Mouse (Mus musculus): ENCODE results near the gene Rab33b. TPM values are rescaled to one million over a fixed set of nuclear protein-coding genes. Genes with fewer than 3 reads are reported as not detected.

Rab33b gene
- total RNA-seq, 2 experiments from 2014 or later = 22.8 to 25.4 TPM

DNA sequence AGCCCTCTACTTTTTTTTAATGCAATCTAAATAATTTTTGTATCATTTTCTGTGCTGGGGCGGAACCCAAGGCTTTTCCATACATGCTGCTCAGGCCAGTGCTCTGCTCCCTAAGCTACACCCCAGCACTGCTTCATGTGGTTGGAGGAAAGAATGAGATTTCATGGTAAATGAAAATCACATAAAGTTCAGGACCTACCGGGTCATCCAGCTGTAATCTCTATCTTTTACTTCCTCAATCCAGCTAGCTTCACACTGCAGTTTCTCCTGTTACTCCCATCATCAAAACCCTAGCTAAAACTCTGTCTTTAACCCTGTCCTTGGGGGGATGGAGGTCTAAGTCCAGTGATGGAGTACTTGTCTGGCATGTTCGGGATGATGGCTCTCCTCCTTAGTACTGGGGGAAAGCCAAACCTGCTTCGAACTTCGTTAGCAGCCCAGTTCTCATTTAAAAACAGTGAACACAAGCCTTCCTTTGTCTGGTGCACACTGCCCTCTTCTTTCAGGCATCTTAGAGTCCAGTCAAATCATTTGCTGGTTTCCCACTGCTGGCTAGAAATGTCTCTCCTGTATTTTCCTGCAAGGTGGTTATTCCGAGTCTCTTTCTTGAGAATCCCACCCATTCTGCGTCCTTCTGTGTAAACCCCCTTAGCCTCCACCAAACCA is 6.5 kb downstream of the Rab33b start:
- Histone ChIP-seq H3K27ac (peak overlapping the region; percentile 79), H3K4me3 (no peak overlapping the region)
- no peak for TF ChIP-seq CTCF (conservative IDR thresholded peaks at IDR 0.05)
- peak in 1 of 2 experiments; percentile 38 for DNase-seq (ENCODE audit: low spot score in 2 of 2)

GRCm38 (mm10) chr3:51493272-51493838 is 9.6 kb downstream of the Rab33b start:
- no peak for TF ChIP-seq CTCF (conservative IDR thresholded peaks at IDR 0.05)
- Histone ChIP-seq H3K27ac (peak overlapping the region; percentile 36; the same call in 1 of the 2 replicates), H3K4me3 (no peak overlapping the region)
- DNase-seq (ENCODE audit: low spot score in 2 of 2) = no peak

GRCm38 (mm10) chr3:51494466-51494865 is 10.7 kb downstream of the Rab33b start:
- no peak for TF ChIP-seq CTCF (conservative IDR thresholded peaks at IDR 0.05)
- H3K27ac ChIP-seq = no peak overlapping the region
- DNase-seq (ENCODE audit: low spot score in 2 of 2) = no peak
- H3K4me3 ChIP-seq = no peak overlapping the region

GRCm38 (mm10) chr3:51495646-51496045 is 11.9 kb downstream of the Rab33b start:
- peak; percentile 17 for TF ChIP-seq CTCF (conservative IDR thresholded peaks at IDR 0.05)
- DNase-seq (ENCODE audit: low spot score in 2 of 2) = no peak
- H3K4me3 ChIP-seq = no peak overlapping the region
- H3K27ac ChIP-seq = no peak overlapping the region

DNA sequence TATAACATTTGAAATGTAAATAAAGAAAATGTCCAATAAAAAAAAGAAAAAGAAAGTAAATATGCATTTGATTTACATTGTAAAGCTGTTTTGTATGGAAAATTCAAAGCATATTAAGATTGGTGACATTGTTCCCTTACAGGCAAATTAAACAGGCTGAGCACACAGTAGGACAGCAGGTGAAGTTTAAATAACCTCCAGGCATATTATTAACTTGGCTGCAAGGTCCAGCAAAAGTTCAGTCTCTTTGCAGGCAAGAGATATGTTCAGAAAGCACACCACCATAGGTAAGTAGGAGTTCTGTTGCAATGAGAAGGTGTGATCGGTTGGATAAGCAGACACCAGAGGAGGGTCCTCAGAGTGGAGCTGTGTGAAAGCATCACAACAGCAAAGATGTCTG is 14.3 kb downstream of the Rab33b start:
- DNase-seq (ENCODE audit: low spot score in 2 of 2) = no peak
- Histone ChIP-seq H3K27ac (0 out of 2 replicates have a peak overlapping the region, but pooled peaks have one; percentile 43), H3K4me3 (no peak overlapping the region)
- TF ChIP-seq CTCF (conservative IDR thresholded peaks at IDR 0.05) = no peak

DNA sequence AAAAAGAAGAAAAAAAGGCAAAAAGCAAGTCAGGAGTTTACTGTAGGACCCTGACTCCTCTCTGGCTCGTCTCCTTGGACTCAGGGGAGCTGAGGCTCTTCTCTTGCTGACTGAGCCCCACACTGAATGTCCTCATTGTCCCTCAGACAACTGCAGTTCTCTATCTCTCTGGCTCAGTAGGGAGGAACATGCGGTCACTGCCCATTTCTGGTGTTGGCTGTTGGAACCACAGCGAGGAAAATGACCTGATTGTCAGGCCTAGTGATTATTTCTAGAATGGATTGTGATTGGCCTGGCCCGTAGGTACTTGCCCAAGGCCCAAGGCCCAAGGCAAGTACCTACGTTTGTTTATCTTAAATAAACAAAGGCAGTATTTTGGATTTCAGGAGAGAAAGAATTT is 14.9 kb downstream of the Rab33b start:
- TF ChIP-seq CTCF (conservative IDR thresholded peaks at IDR 0.05) = no peak
- H3K27ac ChIP-seq = peak overlapping the region; percentile 43; the same call in 1 of the 2 replicates
- H3K4me3 ChIP-seq = no peak overlapping the region
- no peak for DNase-seq (ENCODE audit: low spot score in 2 of 2)

DNA sequence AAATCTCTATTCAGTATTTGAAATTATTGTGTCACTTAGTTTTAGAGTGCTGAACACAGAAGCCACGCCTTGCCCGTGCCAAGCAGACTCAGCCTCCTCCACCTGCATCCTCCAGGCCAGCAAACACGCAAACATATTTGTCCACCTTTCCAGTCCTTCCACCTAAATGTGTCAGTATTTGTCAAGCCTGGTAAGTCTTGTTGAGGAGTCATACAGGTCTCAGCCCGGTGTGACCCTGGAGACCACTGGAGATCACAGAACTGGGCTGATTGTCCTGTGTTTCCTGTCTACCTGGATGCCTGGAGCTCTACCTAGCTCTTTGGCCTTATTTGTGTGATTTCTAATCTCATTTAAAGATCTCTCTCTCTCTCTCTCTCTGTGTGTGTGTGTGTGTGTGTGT is 16.2 kb downstream of the Rab33b start:
- Histone ChIP-seq H3K4me3 (no peak overlapping the region), H3K27ac (no peak overlapping the region)
- no peak for TF ChIP-seq CTCF (conservative IDR thresholded peaks at IDR 0.05)
- DNase-seq (ENCODE audit: low spot score in 2 of 2) = no peak

DNA sequence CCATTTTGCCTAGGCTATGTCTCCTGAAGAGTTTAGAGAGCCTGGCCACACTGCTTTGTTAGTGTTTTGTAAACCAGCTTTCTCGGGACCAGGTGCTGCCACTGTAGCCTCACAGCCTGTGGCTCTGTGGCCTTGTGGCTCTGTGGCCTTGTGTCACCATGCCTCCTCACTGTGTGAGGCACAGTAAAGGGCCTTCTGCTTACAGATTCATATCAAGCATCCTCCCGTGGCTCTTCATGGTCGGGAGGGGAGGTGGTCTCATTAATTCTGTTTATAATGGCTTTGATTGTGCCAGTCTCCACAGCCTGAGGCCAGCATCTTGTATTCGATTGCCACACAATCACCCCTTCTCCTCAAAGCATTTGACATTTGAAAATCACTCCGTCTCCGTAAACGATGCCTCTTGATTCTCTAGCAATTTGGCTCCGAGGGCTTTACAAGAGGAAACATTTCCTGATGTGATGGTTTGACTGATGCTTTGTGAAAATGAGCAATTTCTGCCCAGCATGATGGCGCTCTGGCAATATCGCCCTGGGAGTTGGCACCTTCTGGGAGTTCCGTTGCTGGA is 20.7 kb downstream of the Rab33b start:
- Histone ChIP-seq H3K27ac (no peak overlapping the region), H3K4me3 (no peak overlapping the region)
- TF ChIP-seq CTCF (conservative IDR thresholded peaks at IDR 0.05) = no peak
- no peak for DNase-seq (ENCODE audit: low spot score in 2 of 2)

GRCm38 (mm10) chr3:51505465-51505864 is 21.7 kb downstream of the Rab33b start:
- DNase-seq (ENCODE audit: low spot score in 2 of 2) = no peak
- TF ChIP-seq CTCF (conservative IDR thresholded peaks at IDR 0.05) = no peak
- no peak overlapping the region for H3K4me3 ChIP-seq
- no peak overlapping the region for H3K27ac ChIP-seq

DNA sequence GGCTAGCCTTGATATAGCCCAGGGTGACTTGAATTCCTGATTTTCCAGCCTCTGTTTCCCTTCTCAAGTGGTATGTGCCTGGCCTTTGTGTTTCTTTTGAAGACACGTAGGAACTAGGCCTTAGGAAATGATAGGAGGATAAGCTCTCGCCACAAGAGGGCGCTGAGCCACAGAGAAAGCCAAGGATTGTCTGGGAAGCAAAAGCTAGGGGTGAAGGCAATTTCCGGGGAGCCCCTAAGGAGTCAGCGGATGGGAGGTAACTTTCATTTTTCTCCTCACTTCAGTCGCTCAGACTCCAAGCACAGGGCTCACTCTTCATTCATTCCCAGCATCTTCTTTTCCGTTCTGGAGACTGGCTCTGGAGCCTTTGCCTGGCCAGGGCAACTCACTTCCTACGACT is 27.2 kb downstream of the Rab33b start:
- TF ChIP-seq CTCF (conservative IDR thresholded peaks at IDR 0.05) = peak; percentile 88
- peak; percentile 73 to 81 for DNase-seq (ENCODE audit: low spot score in 2 of 2)
- H3K27ac ChIP-seq = no peak overlapping the region; the same call in 1 of the 2 replicates
- peak overlapping the region; percentile 47 for H3K4me3 ChIP-seq

GRCm38 (mm10) chr3:51511983-51512382 is 28.3 kb downstream of the Rab33b start:
- no peak for DNase-seq (ENCODE audit: low spot score in 2 of 2)
- no peak for TF ChIP-seq CTCF (conservative IDR thresholded peaks at IDR 0.05)
- Histone ChIP-seq H3K4me3 (no peak overlapping the region), H3K27ac (no peak overlapping the region)

DNA sequence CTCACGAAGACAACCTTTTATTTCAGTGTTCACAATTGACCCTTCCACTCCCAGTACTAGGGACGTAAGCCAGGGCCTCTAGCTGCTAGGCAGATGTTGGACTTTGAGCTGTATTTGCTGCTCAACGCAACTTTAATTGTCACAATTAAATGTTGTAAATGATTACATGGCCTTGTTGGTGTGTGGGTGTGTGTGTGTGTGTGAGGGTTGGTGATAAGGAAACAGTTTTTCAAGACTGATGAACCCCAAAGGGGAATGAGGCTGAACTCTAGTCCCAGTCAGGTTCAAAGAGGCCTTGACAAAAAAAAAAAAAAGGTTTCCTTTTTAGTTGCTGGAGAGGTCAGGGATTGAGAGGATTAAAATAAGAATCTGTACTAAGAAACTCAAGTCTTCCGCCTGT is 33.7 kb downstream of the Rab33b start:
- H3K27ac ChIP-seq = 0 out of 2 replicates have a peak overlapping the region, but pooled peaks have one; percentile 3
- TF ChIP-seq CTCF (conservative IDR thresholded peaks at IDR 0.05) = no peak
- no peak overlapping the region for H3K4me3 ChIP-seq
- DNase-seq (ENCODE audit: low spot score in 2 of 2) = no peak

- no peak for DNase-seq (ENCODE audit: low spot score in 2 of 2)
- TF ChIP-seq CTCF (conservative IDR thresholded peaks at IDR 0.05) = no peak
- 0 out of 2 replicates have a peak overlapping the region, but pooled peaks have one; percentile 3 for H3K27ac ChIP-seq
- no peak overlapping the region for H3K4me3 ChIP-seq
Observed at GRCm38 (mm10) chr3:51517878-51518762, 34.4 kb downstream of the Rab33b start.

Data from layer of hippocampus, adult 2 months (tissue).